Mouse (Mus musculus) G1E (cell line): Measurements from ENCODE around the gene Dscam. TPM values are rescaled to one million over a fixed set of nuclear protein-coding genes. Genes with fewer than 3 reads are reported as not detected.

ENCODE experiments used
- ATAC-seq: 2 replicates; pipeline ENCODE4 v1.8.0; 2016; ENCODE audit warnings: mild to moderate bottlenecking; ENCODE audit not compliant: insufficient number of reproducible peaks, poor library complexity, low FRiP score, severe bottlenecking; ENCODE audit errors: extremely low read depth
- DNase-seq: peaks from one replicate; pipeline ENCODE4 v3.0.0; 2012; ENCODE audit warnings: low spot score
- H3K27me3 ChIP-seq: 2 replicates; pipeline ENCODE4 v1.6.1; 2012; ENCODE audit warnings: mild to moderate bottlenecking, low read length, inconsistent platforms; ENCODE audit not compliant: insufficient read depth
- H3K36me3 ChIP-seq: replicated peaks from 2 replicates; pipeline ENCODE3; 2012; ENCODE audit warnings: mild to moderate bottlenecking, inconsistent platforms
- H3K4me1 ChIP-seq: 2 replicates; pipeline ENCODE4 v1.6.1; 2012; ENCODE audit warnings: low read depth, low read length, inconsistent platforms, mixed read lengths; ENCODE audit not compliant: insufficient read depth
- H3K4me3 ChIP-seq: 2 replicates; pipeline ENCODE4 v1.5.1; 2012; ENCODE audit warnings: low read depth, mild to moderate bottlenecking, inconsistent platforms, low read length, moderate library complexity, mixed read lengths
- H3K9me3 ChIP-seq: replicated peaks from 2 replicates; pipeline ENCODE4 v1.6.1; 2012; ENCODE audit warnings: inconsistent platforms
- CTCF ChIP-seq: IDR thresholded peaks from 2 replicates; pipeline ENCODE4 v1.5.1; 2012; ENCODE audit warnings: low read depth, low read length, inconsistent platforms, mixed read lengths
- GATA1 ChIP-seq: IDR thresholded peaks from 2 replicates; pipeline ENCODE4 v1.6.1; 2012; ENCODE audit warnings: borderline replicate concordance, low read length, inconsistent platforms, mixed read lengths
- GATA2 ChIP-seq: IDR thresholded peaks from 2 replicates; pipeline ENCODE4 v1.6.1; 2012; ENCODE audit warnings: low read depth, low read length, inconsistent platforms, borderline replicate concordance
- POLR2AphosphoS5 ChIP-seq: IDR thresholded peaks from 2 replicates; pipeline ENCODE4 v1.6.1; 2012; ENCODE audit warnings: low read depth, low read length, inconsistent platforms; ENCODE audit not compliant: insufficient replicate concordance
- TAL1 ChIP-seq: conservative IDR thresholded peaks from 2 replicates; pipeline ENCODE4 v1.6.1; 2012; ENCODE audit warnings: low read depth, low read length, inconsistent platforms, mixed read lengths
- polyA plus RNA-seq: library from polyadenylated mRNA; stranded (reverse); fragments of >175 nt; gene quantifications from 2 replicates; pipeline ENCODE4 v1.2.3, GENCODE M21; 2012
- total RNA-seq, 2 experiments: library from RNA; stranded (forward) in 1 of 2; stranded (reverse) in 1 of 2; fragments of 200-1000 nt in 1 of 2; fragments of >200 nt in 1 of 2; fragmentation: Nextera tagmentation in 1 of 2; gene quantifications; 2 replicates each; pipeline ENCODE4 v1.2.3; 2014 to 2017

Gene Dscam
- total and polyA plus RNA-seq, 3 experiments, result under 0.01 TPM; not detected in 2

DNA sequence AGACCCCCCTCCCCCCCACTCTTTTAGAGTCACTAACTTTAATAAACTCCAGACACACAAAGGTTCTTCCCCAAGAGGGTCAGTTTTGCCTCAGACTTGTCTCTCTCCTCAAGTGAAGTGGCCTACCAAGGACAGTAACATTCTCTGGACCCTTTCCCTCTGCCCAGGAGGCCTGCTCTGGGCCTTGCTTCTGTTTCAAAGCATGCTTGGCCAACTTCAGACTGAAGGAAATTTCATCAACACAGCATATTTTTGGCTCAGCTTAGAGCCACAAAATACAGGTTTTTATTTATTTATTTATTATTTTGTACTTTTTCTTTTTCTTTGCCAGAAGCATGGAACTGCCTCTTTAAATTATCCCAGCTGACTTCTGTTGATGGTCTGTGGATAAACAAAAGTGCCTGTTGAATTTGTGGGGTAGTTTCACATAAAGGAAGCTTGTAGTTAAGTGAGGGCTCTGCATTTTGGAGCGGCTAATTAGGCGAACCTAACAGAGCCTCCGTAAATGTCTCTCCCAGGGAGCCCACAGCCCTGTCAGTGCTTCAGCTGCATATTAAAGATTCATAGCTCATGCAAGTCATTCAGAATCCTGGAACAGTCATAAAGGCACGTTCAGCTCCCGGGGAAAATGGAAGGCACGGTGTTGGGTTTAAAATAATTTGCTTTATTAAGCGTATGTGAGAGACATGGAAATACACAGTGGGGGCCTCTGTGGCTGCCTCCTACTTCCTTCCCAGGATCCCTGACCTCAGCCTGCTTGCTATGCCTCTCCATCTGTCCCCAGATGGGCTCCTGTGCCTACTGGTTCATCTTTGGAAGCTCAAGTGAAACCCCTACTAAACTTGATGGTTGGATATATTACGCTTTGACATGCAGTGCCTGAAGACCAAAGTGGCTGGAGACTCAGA, 606.9 kb downstream of the Dscam start:
- DNase-seq, result no peak

DNA sequence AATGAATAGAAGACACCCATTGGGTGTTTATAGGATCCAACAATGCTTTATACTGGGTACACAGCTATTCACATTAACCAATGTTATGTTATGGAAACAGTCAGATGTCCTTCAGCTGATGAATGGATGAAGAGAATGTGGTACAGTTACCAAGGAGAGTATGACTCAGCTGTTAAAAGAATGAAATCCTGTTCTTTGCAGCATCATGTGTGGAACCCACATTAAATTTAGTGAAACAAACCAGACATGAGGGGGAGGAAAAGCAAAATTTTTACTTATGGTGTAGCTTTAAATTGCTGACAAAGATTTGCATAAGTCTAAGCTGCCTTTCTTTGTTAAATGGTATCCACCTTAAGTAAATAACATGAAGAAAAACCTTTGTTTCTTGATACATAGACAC, 610.8 kb downstream of the Dscam start:
- Histone ChIP-seq H3K36me3 (no peaks in the 10 kb centered on the region), H3K4me3 (no peak overlapping the region), H3K9me3 (no peaks in the 10 kb centered on the region), H3K27me3 (no peaks in the 10 kb centered on the region), H3K4me1 (no peaks in the 10 kb centered on the region)
- TF ChIP-seq CTCF (no peak), GATA2 (no peak), GATA1 (no peak), TAL1 (no peak), POLR2AphosphoS5 (no peak)
- DNase-seq (no peak), ATAC-seq (no peak)

More for the DNA sequence above, 606.9 kb downstream of the Dscam start:
- no peaks in the 10 kb centered on the region for H3K36me3 ChIP-seq
- no peak for ATAC-seq
- H3K27me3 ChIP-seq, result no peaks in the 10 kb centered on the region
- TF ChIP-seq POLR2AphosphoS5, result no peak
- no peak for TF ChIP-seq TAL1
- TF ChIP-seq CTCF, result no peak
- no peak for TF ChIP-seq GATA1
- no peak for TF ChIP-seq GATA2
- H3K4me1 ChIP-seq, result no peaks in the 10 kb centered on the region
- no peak overlapping the region for H3K4me3 ChIP-seq
- H3K9me3 ChIP-seq, result no peaks in the 10 kb centered on the region

- no peak for DNase-seq
- no peaks in the 10 kb centered on the region for H3K36me3 ChIP-seq
- TF ChIP-seq GATA2, result no peak
- TF ChIP-seq POLR2AphosphoS5, result no peak
- no peak for TF ChIP-seq CTCF
- no peak for TF ChIP-seq GATA1
- no peak for TF ChIP-seq TAL1
- no peak for ATAC-seq
- H3K9me3 ChIP-seq, result no peaks in the 10 kb centered on the region
- H3K4me1 ChIP-seq, result no peaks in the 10 kb centered on the region
- H3K27me3 ChIP-seq, result no peaks in the 10 kb centered on the region
- no peak overlapping the region for H3K4me3 ChIP-seq
Observed at GRCm38 (mm10) chr16:96558341-96558740, 612.2 kb downstream of the Dscam start.

- no peak for TF ChIP-seq GATA2
- no peak for TF ChIP-seq GATA1
- no peak for TF ChIP-seq TAL1
- no peak for TF ChIP-seq CTCF
- TF ChIP-seq POLR2AphosphoS5, result no peak
- DNase-seq (no peak), ATAC-seq (no peak)
- Histone ChIP-seq H3K4me1 (no peaks in the 10 kb centered on the region), H3K4me3 (no peak overlapping the region), H3K36me3 (no peaks in the 10 kb centered on the region), H3K27me3 (no peaks in the 10 kb centered on the region), H3K9me3 (no peaks in the 10 kb centered on the region)
Observed at GRCm38 (mm10) chr16:96556621-96557020, 613.9 kb downstream of the Dscam start.

- Histone ChIP-seq H3K9me3 (no peaks in the 10 kb centered on the region), H3K4me1 (no peaks in the 10 kb centered on the region), H3K27me3 (no peaks in the 10 kb centered on the region), H3K4me3 (no peak overlapping the region), H3K36me3 (no peaks in the 10 kb centered on the region)
- ATAC-seq, result no peak
- no peak for TF ChIP-seq GATA1
- no peak for TF ChIP-seq TAL1
- no peak for TF ChIP-seq GATA2
- no peak for TF ChIP-seq CTCF
- TF ChIP-seq POLR2AphosphoS5, result no peak
- DNase-seq, result no peak
Observed at GRCm38 (mm10) chr16:96555412-96555811, 615.1 kb downstream of the Dscam start.

DNA sequence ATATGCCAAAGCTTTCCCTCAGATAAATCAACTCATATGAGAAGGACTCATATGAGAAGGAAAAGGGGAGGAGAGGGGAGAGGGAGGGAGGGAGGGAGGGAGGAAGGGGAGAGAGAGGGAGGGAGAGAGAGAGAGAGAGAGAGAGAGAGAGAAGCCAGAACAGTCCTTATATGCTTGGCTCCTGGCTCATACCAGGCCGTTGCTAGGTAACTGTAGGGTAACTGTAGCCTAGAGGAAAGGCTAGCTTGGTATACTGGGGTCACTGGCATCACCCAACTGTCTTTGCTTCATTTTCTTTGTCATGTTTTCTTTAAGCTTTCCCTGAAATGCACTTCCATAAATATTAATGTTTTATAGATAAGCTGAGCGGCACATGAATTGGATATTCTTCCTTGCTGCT, 617.9 kb downstream of the Dscam start:
- Histone ChIP-seq H3K9me3 (no peaks in the 10 kb centered on the region), H3K36me3 (no peaks in the 10 kb centered on the region), H3K27me3 (no peaks in the 10 kb centered on the region), H3K4me1 (no peaks in the 10 kb centered on the region), H3K4me3 (no peak overlapping the region)
- DNase-seq (no peak), ATAC-seq (no peak)
- TF ChIP-seq CTCF (no peak), GATA2 (no peak), POLR2AphosphoS5 (no peak), TAL1 (no peak), GATA1 (no peak)
